In genomic region chr6:92286258-92286888, GRCm38 (mm10) we compare ENCODE assay signal across 9 mouse cellular contexts. TPM values are rescaled to one million over a fixed set of nuclear protein-coding genes. Genes with fewer than 3 reads are reported as not detected.
A peak's percentile ranks its signal among the peaks of the same experiment; 100 is the strongest.
DNase-seq lines count a peak whose midpoint lies in the region; ATAC-seq lines count a peak whose summit lies in the region.
"Had no signal": no experiment of that assay in that cellular context is flagged by ENCODE, and none has a peak within 500 bp of the region (broad histone marks: within the 10 kb centered on the region; RNA-seq: fewer than 3 reads in every experiment).

No protein-coding gene starts in this region.

- no peaks in the 10 kb centered on the region for H3K27me3 ChIP-seq in intestine, embryonic 14.5 days (replicated peaks; ENCODE audit: control insufficient read depth, insufficient read depth, low read length)
- no peaks in the 10 kb centered on the region for H3K27me3 ChIP-seq in intestine, embryonic 15.5 days (replicated peaks)
- H3K27me3 ChIP-seq in forebrain, embryonic 16.5 days (replicated peaks; ENCODE audit: control insufficient read depth, insufficient read depth, low read length) = no peaks in the 10 kb centered on the region
- no peaks in the 10 kb centered on the region for H3K27me3 ChIP-seq in limb, embryonic 11.5 days (ENCODE audit: control insufficient read depth, insufficient read depth, low read length)
- no peaks in the 10 kb centered on the region for H3K27me3 ChIP-seq in neural tube, embryonic 11.5 days (ENCODE audit: control insufficient read depth, insufficient read depth, low read length)
- H3K27me3 ChIP-seq: liver, embryonic 15.5 days had no signal

- no peak overlapping the region for H3K9ac ChIP-seq in intestine, embryonic 14.5 days (ENCODE audit: low read length)
- no peak overlapping the region for H3K9ac ChIP-seq in intestine, embryonic 15.5 days
- no peak overlapping the region for H3K9ac ChIP-seq in forebrain, embryonic 16.5 days (replicated peaks; ENCODE audit: low read depth, low read length)
- no peak overlapping the region for H3K9ac ChIP-seq in limb, embryonic 11.5 days (ENCODE audit: low read length)
- H3K9ac ChIP-seq in neural tube, embryonic 11.5 days (ENCODE audit: low read length) = no peak overlapping the region
- H3K9ac ChIP-seq: liver, embryonic 15.5 days had no signal

- ATAC-seq in intestine, embryonic 14.5 days (replicated peaks; ENCODE audit: low FRiP score, low TSS enrichment, low read depth) = 0 out of 2 replicates have a peak, but pooled peaks have one; percentile 55
- ATAC-seq in intestine, embryonic 15.5 days = no peak
- peak; percentile 69 for ATAC-seq in forebrain, embryonic 16.5 days
- ATAC-seq in limb, embryonic 11.5 days (ENCODE audit: insufficient number of reproducible peaks, low FRiP score, low TSS enrichment, low read depth) = no peak
- no peak for ATAC-seq in neural tube, embryonic 11.5 days (ENCODE audit: insufficient read depth, low FRiP score, low TSS enrichment)

- 31% methylated on average over 4 of the region's 4 CpGs for WGBS in intestine, embryonic 14.5 days
- WGBS in intestine, embryonic 15.5 days = 29% methylated on average over 4 of the region's 4 CpGs
- 36% methylated on average over 4 of the region's 4 CpGs for WGBS in forebrain, embryonic 16.5 days
- 33% methylated on average over 4 of the region's 4 CpGs for WGBS in limb, embryonic 11.5 days
- WGBS in neural tube, embryonic 11.5 days = 39% methylated on average over 4 of the region's 4 CpGs

- DNase-seq in intestine, embryonic 14.5 days (ENCODE audit: low spot score) = peak; percentile 82
- peak; percentile 8 for DNase-seq in cerebellum, adult 11-12 months
- DNase-seq in kidney, adult 8-10 months = peak; percentile 23 to 61
- DNase-seq in limb, embryonic 11.5 days (ENCODE audit: low spot score) = peak; percentile 80
- peak; percentile 71 for DNase-seq in neural tube, embryonic 11.5 days (ENCODE audit: low spot score)
- peak; percentile 68 for DNase-seq in urinary bladder, postnatal 25 days (ENCODE audit: low spot score)

- no peaks in the 10 kb centered on the region for H3K9me3 ChIP-seq in intestine, embryonic 14.5 days (ENCODE audit: control insufficient read depth, low read length)
- H3K9me3 ChIP-seq in intestine, embryonic 15.5 days = no peaks in the 10 kb centered on the region
- no peaks in the 10 kb centered on the region for H3K9me3 ChIP-seq in forebrain, embryonic 16.5 days (ENCODE audit: control insufficient read depth, low read length)
- no peaks in the 10 kb centered on the region for H3K9me3 ChIP-seq in limb, embryonic 11.5 days (ENCODE audit: control insufficient read depth, low read length)
- no peaks in the 10 kb centered on the region for H3K9me3 ChIP-seq in neural tube, embryonic 11.5 days (ENCODE audit: control insufficient read depth, low read length)
- H3K9me3 ChIP-seq: liver, embryonic 15.5 days had no signal

- H3K36me3 ChIP-seq in intestine, embryonic 14.5 days (ENCODE audit: control insufficient read depth, insufficient read depth, low read length) = no peaks in the 10 kb centered on the region
- no peaks in the 10 kb centered on the region for H3K36me3 ChIP-seq in intestine, embryonic 15.5 days
- no peaks in the 10 kb centered on the region for H3K36me3 ChIP-seq in forebrain, embryonic 16.5 days (ENCODE audit: control insufficient read depth, insufficient read depth)
- H3K36me3 ChIP-seq in limb, embryonic 11.5 days (ENCODE audit: control insufficient read depth, insufficient read depth, low read length) = no peaks in the 10 kb centered on the region
- H3K36me3 ChIP-seq in neural tube, embryonic 11.5 days (ENCODE audit: control insufficient read depth, insufficient read depth, low read length) = no peaks in the 10 kb centered on the region
- H3K36me3 ChIP-seq: liver, embryonic 15.5 days had no signal

- no peaks in the 10 kb centered on the region for H3K4me1 ChIP-seq in intestine, embryonic 14.5 days (replicated peaks; ENCODE audit: control insufficient read depth, insufficient read depth, low read length)
- H3K4me1 ChIP-seq in intestine, embryonic 15.5 days (replicated peaks) = no peaks in the 10 kb centered on the region
- no peaks in the 10 kb centered on the region for H3K4me1 ChIP-seq in forebrain, embryonic 16.5 days (replicated peaks; ENCODE audit: control insufficient read depth, insufficient read depth, low read length)
- no peaks in the 10 kb centered on the region for H3K4me1 ChIP-seq in limb, embryonic 11.5 days (ENCODE audit: control insufficient read depth, insufficient read depth, low read length)
- H3K4me1 ChIP-seq in neural tube, embryonic 11.5 days (ENCODE audit: control insufficient read depth, insufficient read depth, low read length) = no peaks in the 10 kb centered on the region
- H3K4me1 ChIP-seq: liver, embryonic 15.5 days had no signal

- H3K4me3 ChIP-seq in intestine, embryonic 14.5 days (ENCODE audit: low read depth, low read length) = no peak overlapping the region
- no peak overlapping the region for H3K4me3 ChIP-seq in intestine, embryonic 15.5 days (replicated peaks)
- no peak overlapping the region for H3K4me3 ChIP-seq in forebrain, embryonic 16.5 days (replicated peaks; ENCODE audit: low read length)
- H3K4me3 ChIP-seq in limb, embryonic 11.5 days (ENCODE audit: low read depth, low read length) = no peak overlapping the region
- H3K4me3 ChIP-seq in neural tube, embryonic 11.5 days (ENCODE audit: low read depth, low read length) = no peak overlapping the region
- H3K4me3 ChIP-seq: liver, embryonic 15.5 days had no signal

- H3K4me2 ChIP-seq in intestine, embryonic 14.5 days (ENCODE audit: low read length) = no peak overlapping the region
- no peak overlapping the region for H3K4me2 ChIP-seq in intestine, embryonic 15.5 days (replicated peaks)
- no peak overlapping the region for H3K4me2 ChIP-seq in forebrain, embryonic 16.5 days (ENCODE audit: low read length)
- H3K4me2 ChIP-seq in limb, embryonic 11.5 days (ENCODE audit: low read depth, severe bottlenecking) = no peak overlapping the region
- H3K4me2 ChIP-seq in neural tube, embryonic 11.5 days (ENCODE audit: low read depth) = no peak overlapping the region
- H3K4me2 ChIP-seq: liver, embryonic 15.5 days had no signal

- no peak overlapping the region for H3K27ac ChIP-seq in intestine, embryonic 14.5 days (ENCODE audit: low read depth)
- H3K27ac ChIP-seq in intestine, embryonic 15.5 days = no peak overlapping the region
- no peak overlapping the region for H3K27ac ChIP-seq in forebrain, embryonic 16.5 days (ENCODE audit: low read length)
- H3K27ac ChIP-seq in limb, embryonic 11.5 days (replicated peaks; ENCODE audit: low read depth, low read length) = no peak overlapping the region
- H3K27ac ChIP-seq in neural tube, embryonic 11.5 days (ENCODE audit: low read depth, low read length) = no peak overlapping the region
- H3K27ac ChIP-seq: liver, embryonic 15.5 days had no signal

RNA-seq across cellular contexts. Expression of gene Trh, which starts 41.9 kb away (rescaled TPM):
- 2.8 and 3.8 TPM in 2 replicates for polyA plus RNA-seq in intestine, embryonic 14.5 days (2014; fragmentation: Nextera tagmentation; extraction: Ambion mirVana)
- 3.7 and 4.4 TPM in 2 replicates for polyA plus RNA-seq in intestine, embryonic 15.5 days (2015; fragmentation: Nextera tagmentation; extraction: Ambion mirVana)
- polyA plus RNA-seq in forebrain, embryonic 16.5 days (2015; fragmentation: Nextera tagmentation; extraction: Ambion mirVana) = 3.8 and 9.1 TPM in 2 replicates
- polyA plus RNA-seq in limb, embryonic 11.5 days (2014; fragmentation: Nextera tagmentation; extraction: Ambion mirVana) = 0.13 TPM in 1 of 2 replicates, not detected in the other
- polyA plus RNA-seq in neural tube, embryonic 11.5 days (2014; fragmentation: Nextera tagmentation; extraction: Ambion mirVana) = 0.16 TPM in 1 of 2 replicates, not detected in the other
- polyA plus RNA-seq: liver, embryonic 15.5 days had no signal

Comparison
In these comparisons a context has a peak if more than half of its experiments do, and no peak if none do; other contexts are left out.
1. ATAC-seq: peak in intestine, embryonic 14.5 days (single experiment) and forebrain, embryonic 16.5 days (single experiment); none in intestine, embryonic 15.5 days (single experiment), limb, embryonic 11.5 days (single experiment) and neural tube, embryonic 11.5 days (single experiment).
2. DNase-seq: peak in every context shown above with its lines; median percentile 82 in intestine, embryonic 14.5 days; 80 in limb, embryonic 11.5 days; 71 in neural tube, embryonic 11.5 days; 68 in urinary bladder, postnatal 25 days; 42 in kidney, adult 8-10 months; 8 in cerebellum, adult 11-12 months.